Mouse (Mus musculus) testis, postnatal 10 days (tissue): ENCODE measurements around the gene Dtnbp1.

Experiments
- DNase-seq: peaks from one replicate; pipeline ENCODE4 v3.0.0; 2021; ENCODE audit warnings: low spot score

Dtnbp1 gene

GRCm38 (mm10) chr13:44904271-44904670 lies 97.7 kb downstream of the Dtnbp1 start:
- no peak for DNase-seq

- no peak for DNase-seq
These were observed 98.5 kb downstream of the Dtnbp1 start for GRCm38 (mm10) chr13:44903416-44903815.

GRCm38 (mm10) chr13:44902299-44902698 lies 99.6 kb downstream of the Dtnbp1 start:
- DNase-seq: no peak

- DNase-seq: no peak
These were observed 105.7 kb downstream of the Dtnbp1 start for GRCm38 (mm10) chr13:44896211-44896610.

- DNase-seq: no peak
These were observed 109.9 kb downstream of the Dtnbp1 start for GRCm38 (mm10) chr13:44891813-44892730.

GRCm38 (mm10) chr13:44890612-44891011 lies 111.3 kb downstream of the Dtnbp1 start:
- DNase-seq: no peak

GRCm38 (mm10) chr13:44886221-44886620 lies 115.7 kb downstream of the Dtnbp1 start:
- DNase-seq: no peak

- DNase-seq: no peak
These were observed 120.9 kb downstream of the Dtnbp1 start for GRCm38 (mm10) chr13:44881001-44881400.

GRCm38 (mm10) chr13:44876799-44877198 lies 125.1 kb downstream of the Dtnbp1 start:
- DNase-seq: no peak
